Mouse (Mus musculus): ENCODE results near the gene Sgo2a. TPM values are rescaled to one million over a fixed set of nuclear protein-coding genes. Genes with fewer than 3 reads are reported as not detected.

Sgo2a gene
- polyA plus RNA-seq, 2 experiments: 6.6 to 9.5 TPM

GRCm38 (mm10) chr1:57953586-57954375 lies 42.0 kb upstream of the Sgo2a start:
- Histone ChIP-seq H3K9ac (replicated peaks) (no peak overlapping the region), H3K36me3 (replicated peaks; ENCODE audit: control insufficient read depth, insufficient read depth, low read depth) (no peaks in the 10 kb centered on the region), H3K27me3 (ENCODE audit: control insufficient read depth, insufficient read depth, low read length) (no peaks in the 10 kb centered on the region), H3K27ac (no peak overlapping the region), H3K4me3 (ENCODE audit: insufficient read depth in 1 of 2, low read depth in 2 of 2, low read length in 2 of 2) (no peak overlapping the region), H3K4me1 (replicated peaks; ENCODE audit: control insufficient read depth in 2 of 2, insufficient read depth in 2 of 2, low read length in 1 of 2) (no peaks in the 10 kb centered on the region), H3K9me3 (ENCODE audit: control insufficient read depth, low read length) (no peaks in the 10 kb centered on the region), H3K4me2 (ENCODE audit: low read depth) (no peak overlapping the region)
- ATAC-seq (ENCODE audit: insufficient read depth): no peak
- WGBS (ENCODE audit: insufficient replicate concordance): 67% methylated on average over 16 of the region's 16 CpGs
- no peak for DNase-seq (ENCODE audit: low read depth in 3 of 3, low spot score in 3 of 3)
- TF ChIP-seq CTCF (IDR thresholded peaks at IDR 0.05; ENCODE audit: low read depth) (no peak), EP300 (IDR thresholded peaks at IDR 0.05; ENCODE audit: low read depth) (no peak)

- H3K9me3 ChIP-seq (ENCODE audit: control insufficient read depth, low read length): no peaks in the 10 kb centered on the region
- H3K27ac ChIP-seq: no peak overlapping the region
- 59% methylated on average over 5 of the region's 5 CpGs for WGBS (ENCODE audit: insufficient replicate concordance)
- H3K4me2 ChIP-seq (ENCODE audit: low read depth): no peak overlapping the region
- DNase-seq (ENCODE audit: low read depth in 3 of 3, low spot score in 3 of 3) (no peak), ATAC-seq (ENCODE audit: insufficient read depth) (no peak)
- no peaks in the 10 kb centered on the region for H3K4me1 ChIP-seq (replicated peaks; ENCODE audit: control insufficient read depth in 2 of 2, insufficient read depth in 2 of 2, low read length in 1 of 2)
- H3K4me3 ChIP-seq (ENCODE audit: insufficient read depth in 1 of 2, low read depth in 2 of 2, low read length in 2 of 2): no peak overlapping the region
- TF ChIP-seq CTCF (IDR thresholded peaks at IDR 0.05; ENCODE audit: low read depth) (no peak), EP300 (IDR thresholded peaks at IDR 0.05; ENCODE audit: low read depth) (no peak)
- no peaks in the 10 kb centered on the region for H3K27me3 ChIP-seq (ENCODE audit: control insufficient read depth, insufficient read depth, low read length)
- peaks cover 2% of the 10 kb centered on the region; the same call in 1 of the 2 replicates for H3K36me3 ChIP-seq (replicated peaks; ENCODE audit: control insufficient read depth, insufficient read depth, low read depth)
- H3K9ac ChIP-seq (replicated peaks): no peak overlapping the region
Observed at GRCm38 (mm10) chr1:57954376-57954765, 41.4 kb upstream of the Sgo2a start.

GRCm38 (mm10) chr1:57955774-57956173 lies 40.0 kb upstream of the Sgo2a start:
- no peaks in the 10 kb centered on the region for H3K9me3 ChIP-seq (ENCODE audit: control insufficient read depth, low read length)
- H3K4me2 ChIP-seq (ENCODE audit: low read depth): no peak overlapping the region
- H3K4me1 ChIP-seq (replicated peaks; ENCODE audit: control insufficient read depth in 2 of 2, insufficient read depth in 2 of 2, low read length in 1 of 2): no peaks in the 10 kb centered on the region
- H3K9ac ChIP-seq (replicated peaks): no peak overlapping the region
- WGBS (ENCODE audit: insufficient replicate concordance): 77% methylated on average over 1 of the region's 1 CpGs
- peaks cover 2% of the 10 kb centered on the region; the same call in 1 of the 2 replicates for H3K36me3 ChIP-seq (replicated peaks; ENCODE audit: control insufficient read depth, insufficient read depth, low read depth)
- H3K27ac ChIP-seq: no peak overlapping the region
- DNase-seq (ENCODE audit: low read depth in 3 of 3, low spot score in 3 of 3): no peak
- TF ChIP-seq EP300 (IDR thresholded peaks at IDR 0.05; ENCODE audit: low read depth): no peak
- TF ChIP-seq CTCF (IDR thresholded peaks at IDR 0.05; ENCODE audit: low read depth): no peak
- no peak overlapping the region for H3K4me3 ChIP-seq (ENCODE audit: insufficient read depth in 1 of 2, low read depth in 2 of 2, low read length in 2 of 2)
- no peak for ATAC-seq (ENCODE audit: insufficient read depth)
- no peaks in the 10 kb centered on the region for H3K27me3 ChIP-seq (ENCODE audit: control insufficient read depth, insufficient read depth, low read length)

- WGBS (ENCODE audit: insufficient replicate concordance): under 1% methylated on average over 65 of the region's 65 CpGs
- peak overlapping the region; percentile 66 to 90 for H3K4me3 ChIP-seq (ENCODE audit: insufficient read depth in 1 of 2, low read depth in 2 of 2, low read length in 2 of 2)
- DNase-seq (ENCODE audit: low read depth in 3 of 3, low spot score in 3 of 3): peak; percentile 71 to 79 (median 71)
Observed at GRCm38 (mm10) chr1:57969327-57970271, 26.2 kb upstream of the Sgo2a start.

More at GRCm38 (mm10) chr1:57969327-57970271, 26.2 kb upstream of the Sgo2a start:
- H3K4me1 ChIP-seq (replicated peaks; ENCODE audit: control insufficient read depth in 2 of 2, insufficient read depth in 2 of 2, low read length in 1 of 2): peaks cover 0 to 5% of the 10 kb centered on the region in 2 experiments; a peak in 3 of 4 replicates
- ATAC-seq (ENCODE audit: insufficient read depth): peak; percentile 96
- peak overlapping the region; percentile 82 for H3K9ac ChIP-seq (replicated peaks)
- TF ChIP-seq CTCF (IDR thresholded peaks at IDR 0.05; ENCODE audit: low read depth) (peak; percentile 82), EP300 (IDR thresholded peaks at IDR 0.05; ENCODE audit: low read depth) (no peak)
- H3K9me3 ChIP-seq (ENCODE audit: control insufficient read depth, low read length): no peaks in the 10 kb centered on the region
- peak overlapping the region; percentile 70 for H3K4me2 ChIP-seq (ENCODE audit: low read depth)
- no peak overlapping the region for H3K27ac ChIP-seq
- H3K27me3 ChIP-seq (ENCODE audit: control insufficient read depth, insufficient read depth, low read length): no peaks in the 10 kb centered on the region
- H3K36me3 ChIP-seq (replicated peaks; ENCODE audit: control insufficient read depth, insufficient read depth, low read depth): no peaks in the 10 kb centered on the region
